Mouse (Mus musculus) lung, embryonic 14.5 days (tissue): ENCODE data around the gene Lgr4. TPM values are rescaled to one million over a fixed set of nuclear protein-coding genes. Genes with fewer than 3 reads are reported as not detected.

Experiments used
- ATAC-seq: fragments of 200-750 bp; cut with Nextera tagmentation; 2 replicates; pipeline ENCODE4 v1.8.0; 2017; ENCODE audit warnings: mild to moderate bottlenecking, moderate TSS enrichment, moderate library complexity; ENCODE audit not compliant: insufficient read depth
- DNase-seq: peaks from one replicate; pipeline ENCODE4 v3.0.0-alpha.2; 2015
- H3K27ac ChIP-seq: fragments of 300-500 bp; sonication (generic); 2 replicates; pipeline ENCODE4 v1.5.1; 2014; ENCODE audit warnings: low read depth, mild to moderate bottlenecking, moderate library complexity
- H3K27me3 ChIP-seq: fragments of 300-500 bp; sonication (generic); 2 replicates; pipeline ENCODE4 v1.6.1; 2014; ENCODE audit warnings: low read length, control low read depth; ENCODE audit not compliant: insufficient read depth
- H3K36me3 ChIP-seq: fragments of 300-500 bp; sonication (generic); 2 replicates; pipeline ENCODE4 v1.6.1; 2014; ENCODE audit warnings: control low read depth; ENCODE audit not compliant: insufficient read depth
- H3K4me1 ChIP-seq: fragments of 300-500 bp; sonication (generic); 2 replicates; pipeline ENCODE4 v1.6.1; 2014; ENCODE audit warnings: antibody characterized with exemption, control low read depth; ENCODE audit not compliant: insufficient read depth
- H3K4me2 ChIP-seq: fragments of 300-500 bp; sonication (generic); 2 replicates; pipeline ENCODE4 v1.6.1; 2014; ENCODE audit warnings: mild to moderate bottlenecking
- H3K4me3 ChIP-seq: fragments of 300-500 bp; sonication (generic); 2 replicates; pipeline ENCODE4 v1.5.1; 2014; ENCODE audit warnings: low read depth, low read length
- H3K9ac ChIP-seq: fragments of 300-500 bp; sonication (generic); 2 replicates; pipeline ENCODE4 v1.6.1; 2014
- H3K9me3 ChIP-seq: fragments of 300-500 bp; sonication (generic); 2 replicates; pipeline ENCODE4 v1.6.1; 2016; ENCODE audit warnings: low read depth, low read length, control low read depth
- CTCF ChIP-seq: IDR thresholded peaks from 2 replicates; pipeline ENCODE4 v1.5.1; 2016; ENCODE audit warnings: antibody characterized with exemption, low read depth
- WGBS: fragments of 180-500 bp; shearing (Covaris S2); extraction: QIAGEN DNeasy Blood & Tissue Kit; methylation state at CpG from one replicate; pipeline ENCODE4 v1.1.7; 2014; 5-methylcytosine and 5-hydroxymethylcytosine counted together
- polyA plus RNA-seq: library from polyadenylated mRNA; unstranded; fragments of >200 nt; fragmentation: Nextera tagmentation; extraction: Ambion mirVana; gene quantifications from 2 replicates; pipeline ENCODE4 v1.2.1, GENCODE M21; 2014

Gene Lgr4
- polyA plus RNA-seq, 1 experiment from 2014 or later, result 3.4 TPM

- no peak for DNase-seq
- no peaks in the 10 kb centered on the region for H3K4me1 ChIP-seq
- WGBS, result 86% methylated on average over 6 of the region's 6 CpGs
Measured at GRCm38 (mm10) chr2:109946426-109946825, 29.0 kb downstream of the Lgr4 start.

GRCm38 (mm10) chr2:109949519-109949918 is 32.1 kb downstream of the Lgr4 start:
- Histone ChIP-seq H3K4me3 (no peak overlapping the region), H3K9me3 (no peaks in the 10 kb centered on the region), H3K9ac (no peak overlapping the region), H3K36me3 (no peaks in the 10 kb centered on the region), H3K4me2 (no peak overlapping the region), H3K4me1 (no peaks in the 10 kb centered on the region), H3K27me3 (no peaks in the 10 kb centered on the region), H3K27ac (no peak overlapping the region)
- ATAC-seq, result no peak
- TF ChIP-seq CTCF, result no peak
- no peak for DNase-seq

More at GRCm38 (mm10) chr2:109946426-109946825, 29.0 kb downstream of the Lgr4 start:
- H3K9me3 ChIP-seq, result no peaks in the 10 kb centered on the region
- H3K27me3 ChIP-seq, result no peaks in the 10 kb centered on the region
- H3K4me3 ChIP-seq, result no peak overlapping the region
- H3K9ac ChIP-seq, result no peak overlapping the region
- H3K36me3 ChIP-seq, result no peaks in the 10 kb centered on the region
- no peak overlapping the region for H3K27ac ChIP-seq
- H3K4me2 ChIP-seq, result no peak overlapping the region
- no peak for TF ChIP-seq CTCF
- no peak for ATAC-seq

DNA sequence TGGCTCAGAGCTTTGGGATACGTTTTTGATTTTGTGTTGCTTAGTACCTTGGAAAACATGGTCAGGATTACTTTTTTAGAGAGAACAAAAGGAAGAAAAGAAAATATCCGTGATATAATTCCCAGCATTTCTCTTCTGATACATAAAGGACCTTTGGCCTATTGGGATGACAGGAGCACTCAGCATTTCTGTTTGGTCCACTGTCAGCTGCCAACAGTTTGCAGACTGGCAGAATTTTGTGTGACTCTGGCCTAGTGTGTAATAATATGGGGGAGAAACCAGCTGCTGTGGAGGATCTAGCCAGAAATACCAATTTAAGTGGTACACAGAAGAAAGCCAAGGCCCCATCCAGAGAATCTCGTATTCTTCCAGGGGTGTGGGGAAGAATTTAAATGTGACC is 32.9 kb downstream of the Lgr4 start:
- H3K4me1 ChIP-seq, result no peaks in the 10 kb centered on the region
- no peak overlapping the region for H3K9ac ChIP-seq
- DNase-seq (no peak), ATAC-seq (no peak)
- TF ChIP-seq CTCF, result no peak
- H3K27ac ChIP-seq, result no peak overlapping the region
- H3K27me3 ChIP-seq, result no peaks in the 10 kb centered on the region
- no peak overlapping the region for H3K4me3 ChIP-seq
- H3K4me2 ChIP-seq, result no peak overlapping the region
- H3K36me3 ChIP-seq, result no peaks in the 10 kb centered on the region
- H3K9me3 ChIP-seq, result no peaks in the 10 kb centered on the region
- 61% methylated on average over 3 of the region's 3 CpGs for WGBS

DNA sequence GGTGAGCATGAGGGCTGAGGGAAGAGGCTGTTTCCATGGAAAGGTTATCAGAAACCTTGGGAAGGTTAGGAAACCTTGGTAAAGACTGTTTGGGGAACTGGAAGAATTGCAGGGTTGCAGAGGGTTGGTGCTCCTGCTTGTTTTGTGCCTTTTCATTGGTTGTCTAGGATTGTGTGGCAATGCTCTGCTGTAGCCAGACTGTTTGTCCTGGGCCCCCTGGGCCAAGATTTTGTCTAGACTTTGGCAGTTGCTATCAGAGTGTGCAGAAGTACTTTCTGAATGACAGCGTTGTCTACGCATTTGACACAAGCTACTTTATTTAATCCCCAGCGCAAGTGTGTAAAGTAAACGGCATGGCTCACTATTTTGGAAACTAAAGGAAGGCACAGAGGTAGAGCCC is 33.6 kb downstream of the Lgr4 start:
- Histone ChIP-seq H3K4me1 (no peaks in the 10 kb centered on the region), H3K9me3 (no peaks in the 10 kb centered on the region), H3K4me3 (no peak overlapping the region), H3K27me3 (no peaks in the 10 kb centered on the region), H3K27ac (no peak overlapping the region), H3K9ac (no peak overlapping the region), H3K4me2 (no peak overlapping the region), H3K36me3 (no peaks in the 10 kb centered on the region)
- ATAC-seq (no peak), DNase-seq (no peak)
- 57% methylated on average over 4 of the region's 4 CpGs for WGBS
- no peak for TF ChIP-seq CTCF

GRCm38 (mm10) chr2:109953048-109953717 is 35.7 kb downstream of the Lgr4 start:
- Histone ChIP-seq H3K4me3 (no peak overlapping the region), H3K27me3 (no peaks in the 10 kb centered on the region), H3K36me3 (no peaks in the 10 kb centered on the region), H3K4me2 (no peak overlapping the region), H3K27ac (no peak overlapping the region), H3K9me3 (no peaks in the 10 kb centered on the region), H3K4me1 (no peaks in the 10 kb centered on the region), H3K9ac (no peak overlapping the region)
- no peak for TF ChIP-seq CTCF
- ATAC-seq, result no peak
- no peak for DNase-seq
- WGBS, result 85% methylated on average over 10 of the region's 10 CpGs

GRCm38 (mm10) chr2:109953893-109954292 is 36.4 kb downstream of the Lgr4 start:
- Histone ChIP-seq H3K4me3 (no peak overlapping the region), H3K4me1 (no peaks in the 10 kb centered on the region), H3K9ac (no peak overlapping the region), H3K36me3 (no peaks in the 10 kb centered on the region), H3K4me2 (no peak overlapping the region), H3K9me3 (no peaks in the 10 kb centered on the region), H3K27me3 (no peaks in the 10 kb centered on the region), H3K27ac (no peak overlapping the region)
- 68% methylated on average over 4 of the region's 4 CpGs for WGBS
- ATAC-seq (no peak), DNase-seq (no peak)
- no peak for TF ChIP-seq CTCF

DNA sequence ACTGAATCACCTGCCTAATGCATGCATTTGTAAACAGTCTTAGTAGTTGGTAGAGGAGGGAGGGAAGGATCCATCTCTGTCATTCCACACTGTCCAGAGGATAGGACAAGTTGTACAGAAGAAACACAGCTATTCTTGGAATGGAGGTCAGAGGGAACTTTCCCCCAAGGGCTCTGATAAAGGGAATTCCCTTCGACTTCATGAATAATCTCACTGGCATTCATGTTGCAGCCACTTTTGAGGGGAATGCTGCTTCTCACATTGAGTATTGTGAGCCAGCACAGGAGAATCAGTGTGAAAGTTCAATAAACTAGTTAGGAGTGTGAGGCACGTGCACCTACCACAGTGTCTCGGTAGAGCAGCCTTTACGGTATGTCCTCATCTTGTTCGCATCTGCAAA is 37.6 kb downstream of the Lgr4 start:
- Histone ChIP-seq H3K4me3 (no peak overlapping the region), H3K4me2 (no peak overlapping the region), H3K9me3 (no peaks in the 10 kb centered on the region), H3K27ac (no peak overlapping the region), H3K9ac (no peak overlapping the region), H3K27me3 (no peaks in the 10 kb centered on the region), H3K36me3 (no peaks in the 10 kb centered on the region), H3K4me1 (no peaks in the 10 kb centered on the region)
- DNase-seq, result no peak
- no peak for TF ChIP-seq CTCF
- 63% methylated on average over 5 of the region's 5 CpGs for WGBS
- no peak for ATAC-seq

DNA sequence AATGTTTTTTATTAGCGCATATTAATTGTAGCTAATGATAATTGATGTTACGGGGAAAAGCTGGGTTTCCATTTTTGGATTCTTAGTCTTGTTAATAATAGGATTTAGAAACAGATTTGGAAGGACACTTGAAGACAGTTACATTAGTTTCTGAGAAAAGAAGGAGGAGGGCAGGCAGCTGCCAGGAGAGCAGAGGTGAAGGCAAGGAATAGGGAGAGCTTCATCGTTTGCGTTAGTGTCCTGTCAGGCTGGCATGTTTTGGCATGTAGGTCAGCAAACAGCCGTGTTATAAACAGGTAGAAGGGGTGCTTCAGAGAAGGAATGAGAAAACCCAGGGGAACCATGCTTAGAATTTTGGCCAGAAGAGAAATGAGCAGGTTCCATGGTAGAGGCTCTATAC is 38.5 kb downstream of the Lgr4 start:
- Histone ChIP-seq H3K4me2 (no peak overlapping the region), H3K9ac (no peak overlapping the region), H3K4me3 (no peak overlapping the region), H3K27me3 (no peaks in the 10 kb centered on the region), H3K36me3 (no peaks in the 10 kb centered on the region), H3K27ac (no peak overlapping the region), H3K4me1 (no peaks in the 10 kb centered on the region), H3K9me3 (no peaks in the 10 kb centered on the region)
- 83% methylated on average over 5 of the region's 5 CpGs for WGBS
- DNase-seq (no peak), ATAC-seq (no peak)
- TF ChIP-seq CTCF, result no peak
